Mouse (Mus musculus): ENCODE measurements around the gene Socs3. TPM values are rescaled to one million over a fixed set of nuclear protein-coding genes. Genes with fewer than 3 reads are reported as not detected.

Socs3 gene
- polyA plus RNA-seq, 1 experiment from 2014 or later = 5.4 TPM

DNA sequence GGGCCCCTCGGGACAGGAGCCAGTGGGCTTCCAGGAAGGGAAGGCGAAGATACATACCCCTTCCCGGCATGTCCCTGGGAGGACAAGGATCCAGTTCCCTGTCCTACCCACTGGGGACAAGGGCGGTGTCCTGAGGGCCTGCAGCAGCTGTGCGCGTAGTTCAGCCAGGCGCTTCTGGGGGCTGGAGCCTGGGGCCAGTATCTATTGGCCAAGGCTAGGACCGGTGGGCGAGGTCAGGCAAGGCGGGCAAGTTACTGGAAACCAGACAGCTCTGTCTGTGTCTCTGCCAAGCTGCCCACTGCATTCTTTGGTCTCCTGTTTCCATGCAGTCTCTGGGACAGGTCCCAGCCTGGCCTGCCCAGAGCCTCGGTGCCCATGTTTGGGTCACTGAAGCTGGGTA is 46.6 kb downstream of the Socs3 start:
- 82% methylated on average over 11 of the region's 11 CpGs for WGBS
- no peak overlapping the region for H3K27ac ChIP-seq (ENCODE audit: low read depth)
- no peak for DNase-seq

DNA sequence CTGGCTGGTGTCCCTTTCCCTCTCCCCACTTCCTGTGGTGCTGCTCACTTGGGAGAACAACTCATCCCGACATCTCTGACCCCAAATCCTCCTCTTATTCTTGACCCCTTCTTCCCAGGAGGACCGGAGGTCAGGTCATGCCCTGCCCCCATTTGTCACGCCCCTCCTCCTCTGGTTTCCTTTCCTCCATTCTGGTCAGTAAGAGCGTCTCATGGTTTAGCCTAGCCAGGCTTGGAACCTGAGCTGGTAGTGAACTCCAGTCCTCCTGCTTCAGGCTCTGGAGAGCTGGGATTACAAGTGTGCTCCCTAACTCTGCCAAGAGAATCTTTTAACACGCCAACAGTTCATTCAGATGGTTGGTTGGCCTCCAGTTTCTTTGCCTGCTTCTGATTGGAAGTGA is 50.6 kb downstream of the Socs3 start:
- WGBS = 14% methylated on average over 5 of the region's 5 CpGs
- ATAC-seq (ENCODE audit: insufficient read depth) (no peak), DNase-seq (no peak)

More for the DNA sequence above, 46.6 kb downstream of the Socs3 start:
- no peak for TF ChIP-seq CTCF (IDR thresholded peaks at IDR 0.05; ENCODE audit: low read depth)
- ATAC-seq (ENCODE audit: insufficient read depth) = no peak
- no peaks in the 10 kb centered on the region for H3K9me3 ChIP-seq (ENCODE audit: low read depth, low read length)
- H3K4me3 ChIP-seq (ENCODE audit: low read depth, low read length) = no peak overlapping the region
- no peak overlapping the region for H3K4me2 ChIP-seq
- H3K27me3 ChIP-seq (ENCODE audit: insufficient read depth, low read length) = no peaks in the 10 kb centered on the region
- H3K4me1 ChIP-seq (ENCODE audit: insufficient read depth) = no peaks in the 10 kb centered on the region
- H3K36me3 ChIP-seq (ENCODE audit: insufficient read depth) = no peaks in the 10 kb centered on the region
- H3K9ac ChIP-seq = no peak overlapping the region

DNA sequence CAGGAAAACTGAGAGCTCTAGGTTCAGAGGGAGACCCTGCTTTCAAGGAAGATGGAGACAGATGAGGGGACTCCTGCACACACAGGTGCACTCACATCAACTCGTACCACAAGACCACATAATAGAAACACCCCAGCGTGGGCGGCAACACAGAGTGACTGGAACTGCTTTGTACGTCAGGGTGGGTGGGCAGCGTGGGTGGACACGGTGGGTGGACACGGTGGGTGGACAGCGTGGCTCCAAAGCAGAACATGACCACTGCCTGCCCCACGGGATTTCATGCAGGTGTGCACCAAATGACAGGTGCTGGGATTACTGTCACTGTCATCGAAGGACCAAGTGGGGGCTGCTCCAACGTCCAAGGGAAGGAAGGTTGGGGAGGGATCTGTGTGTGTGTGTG is 51.3 kb downstream of the Socs3 start:
- Histone ChIP-seq H3K4me3 (ENCODE audit: low read depth, low read length) (no peak overlapping the region), H3K4me1 (ENCODE audit: insufficient read depth) (no peaks in the 10 kb centered on the region; the same call in 1 of the 2 replicates), H3K4me2 (no peak overlapping the region), H3K9ac (no peak overlapping the region), H3K9me3 (ENCODE audit: low read depth, low read length) (no peaks in the 10 kb centered on the region), H3K27me3 (ENCODE audit: insufficient read depth, low read length) (no peaks in the 10 kb centered on the region), H3K27ac (ENCODE audit: low read depth) (no peak overlapping the region), H3K36me3 (ENCODE audit: insufficient read depth) (no peaks in the 10 kb centered on the region)
- no peak for ATAC-seq (ENCODE audit: insufficient read depth)
- TF ChIP-seq CTCF (IDR thresholded peaks at IDR 0.05; ENCODE audit: low read depth) = no peak
- 76% methylated on average over 11 of the region's 11 CpGs for WGBS
- no peak for DNase-seq

More for the DNA sequence above, 50.6 kb downstream of the Socs3 start:
- H3K9me3 ChIP-seq (ENCODE audit: low read depth, low read length) = no peaks in the 10 kb centered on the region
- no peak overlapping the region for H3K27ac ChIP-seq (ENCODE audit: low read depth)
- no peak overlapping the region for H3K4me3 ChIP-seq (ENCODE audit: low read depth, low read length)
- no peaks in the 10 kb centered on the region for H3K36me3 ChIP-seq (ENCODE audit: insufficient read depth)
- H3K4me2 ChIP-seq = no peak overlapping the region
- H3K9ac ChIP-seq = no peak overlapping the region
- H3K27me3 ChIP-seq (ENCODE audit: insufficient read depth, low read length) = no peaks in the 10 kb centered on the region
- no peaks in the 10 kb centered on the region; the same call in 1 of the 2 replicates for H3K4me1 ChIP-seq (ENCODE audit: insufficient read depth)
- no peak for TF ChIP-seq CTCF (IDR thresholded peaks at IDR 0.05; ENCODE audit: low read depth)

Small RNA genes within 50 kb of the gene (microRNA-seq; reads per million reads assigned to microRNA genes)
- not detected for gene Mir6933 (ENCODE audit: borderline number of aligned reads)

Other genes with a start within 250 kb of the Socs3 start
- 1.6 and 2.9 TPM in 2 replicates for gene Tmc8, start 188.0 kb downstream of the Socs3 start, polyA plus RNA-seq (2014; fragmentation: Nextera tagmentation; extraction: Ambion mirVana)
- 18.2 and 18.6 TPM in 2 replicates for gene Tmc6, start 187.8 kb downstream of the Socs3 start, polyA plus RNA-seq (2014; fragmentation: Nextera tagmentation; extraction: Ambion mirVana)
- gene 6030468B19Rik, start 172.4 kb downstream of the Socs3 start, polyA plus RNA-seq (2014; fragmentation: Nextera tagmentation; extraction: Ambion mirVana) = 0.22 and 0.23 TPM in 2 replicates
- gene Gm20708, start 160.4 kb downstream of the Socs3 start, polyA plus RNA-seq (2014; fragmentation: Nextera tagmentation; extraction: Ambion mirVana) = 0.23 and 0.30 TPM in 2 replicates
- 65.9 and 71.6 TPM in 2 replicates for gene Syngr2, start 160.4 kb downstream of the Socs3 start, polyA plus RNA-seq (2014; fragmentation: Nextera tagmentation; extraction: Ambion mirVana)
- gene Afmid, start 144.1 kb downstream of the Socs3 start, polyA plus RNA-seq (2014; fragmentation: Nextera tagmentation; extraction: Ambion mirVana) = 4.6 TPM in 2 replicates
- gene Tk1, start 144.0 kb downstream of the Socs3 start, polyA plus RNA-seq (2014; fragmentation: Nextera tagmentation; extraction: Ambion mirVana) = 144 and 158 TPM in 2 replicates
- gene Birc5, start 120.8 kb downstream of the Socs3 start, polyA plus RNA-seq (2014; fragmentation: Nextera tagmentation; extraction: Ambion mirVana) = 395 and 399 TPM in 2 replicates
- gene Tmem235, start 109.3 kb downstream of the Socs3 start, polyA plus RNA-seq (2014; fragmentation: Nextera tagmentation; extraction: Ambion mirVana) = not detected in 2 replicates
- gene Tha1, start 96.6 kb downstream of the Socs3 start, polyA plus RNA-seq (2014; fragmentation: Nextera tagmentation; extraction: Ambion mirVana) = 3.4 and 3.7 TPM in 2 replicates
- gene Pgs1, start 16.2 kb upstream of the Socs3 start, polyA plus RNA-seq (2014; fragmentation: Nextera tagmentation; extraction: Ambion mirVana) = 35.8 and 40.8 TPM in 2 replicates
- 0.11 and 0.29 TPM in 2 replicates for gene Dnah17, start 160.6 kb upstream of the Socs3 start, polyA plus RNA-seq (2014; fragmentation: Nextera tagmentation; extraction: Ambion mirVana)